Mouse (Mus musculus) thymus, postnatal 14 days (tissue): Measurements from ENCODE around the gene Nelfe.

Experiments used
- DNase-seq: peaks from one replicate; pipeline ENCODE4 v3.0.0; 2021

The Nelfe gene

GRCm38 (mm10) chr17:34847615-34848014 lies 2.6 kb upstream of the Nelfe start:
- no peak for DNase-seq

DNA sequence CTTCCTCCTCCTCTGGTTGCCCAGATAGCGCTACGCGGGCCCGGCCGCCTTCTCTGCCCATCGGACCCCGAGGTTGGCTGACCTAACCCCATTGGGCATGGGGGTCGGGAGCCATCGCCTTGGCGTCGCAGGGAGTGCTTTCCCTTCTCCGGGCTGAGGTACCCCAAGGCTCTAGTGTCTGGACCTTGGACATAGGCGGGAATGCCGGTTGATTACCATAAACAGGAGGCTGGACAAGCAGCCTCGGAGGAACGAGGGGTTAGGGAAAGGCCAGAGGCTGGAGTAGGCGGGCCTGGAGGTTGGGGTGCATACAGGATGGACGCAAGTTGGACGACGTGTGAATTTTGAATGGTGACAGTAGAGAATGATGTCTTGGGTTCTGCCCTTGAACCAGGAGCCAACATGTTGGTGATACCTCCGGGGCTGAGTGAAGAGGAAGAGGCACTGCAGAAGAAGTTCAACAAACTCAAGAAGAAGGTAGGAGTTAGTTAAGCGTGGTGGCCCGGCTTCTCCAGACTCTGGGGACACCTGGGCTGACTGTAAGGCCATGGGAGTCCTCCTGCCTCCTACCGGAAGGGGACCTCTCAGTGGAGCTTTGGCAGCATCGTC lies 430 bp downstream of the Nelfe start:
- peak; percentile 20 for DNase-seq

GRCm38 (mm10) chr17:34853511-34853910 lies 3.3 kb downstream of the Nelfe start:
- no peak for DNase-seq

DNA sequence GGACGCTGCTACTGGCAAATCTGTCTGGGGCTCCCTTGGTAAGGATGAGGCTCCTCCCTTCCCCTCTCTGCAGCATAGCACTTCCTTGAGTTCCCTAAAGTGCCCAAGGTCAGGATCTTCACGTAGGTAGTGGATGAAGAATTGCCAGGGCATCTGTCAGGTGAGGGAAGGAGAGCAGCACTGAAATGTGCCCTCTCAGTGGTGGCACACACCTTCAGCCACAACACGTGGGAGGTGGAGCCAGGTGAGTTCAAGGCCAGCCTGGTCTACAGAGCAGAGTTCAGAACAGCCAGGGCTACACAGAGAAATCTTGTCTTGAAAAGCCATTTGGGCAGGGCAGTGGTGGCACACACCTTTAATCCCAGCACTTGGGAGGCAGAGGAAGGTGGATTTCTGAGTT lies 4.6 kb downstream of the Nelfe start:
- no peak for DNase-seq

DNA sequence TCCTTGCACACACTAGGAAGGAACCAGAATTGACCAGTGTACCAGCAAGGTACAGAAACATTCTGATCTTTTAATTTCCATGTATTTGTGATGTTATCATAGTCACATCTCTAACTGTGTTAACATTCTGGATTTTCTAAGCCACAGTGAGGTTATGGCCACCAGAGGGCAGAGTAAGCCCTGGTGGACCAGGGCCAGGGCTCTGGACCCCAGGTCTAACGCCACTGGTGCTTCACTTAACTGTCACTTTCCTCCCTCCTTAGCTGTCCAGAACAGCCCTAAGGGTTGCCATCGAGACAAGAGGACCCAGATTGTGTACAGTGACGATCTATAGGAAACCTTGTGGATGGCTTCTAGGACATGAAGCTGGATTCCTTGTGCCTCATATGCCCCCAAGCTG lies 5.6 kb downstream of the Nelfe start:
- peak; percentile 53 for DNase-seq

- DNase-seq = no peak
Measured at GRCm38 (mm10) chr17:34858670-34859069, 8.5 kb downstream of the Nelfe start.

GRCm38 (mm10) chr17:34860514-34860913 lies 10.3 kb downstream of the Nelfe start:
- no peak for DNase-seq

DNA sequence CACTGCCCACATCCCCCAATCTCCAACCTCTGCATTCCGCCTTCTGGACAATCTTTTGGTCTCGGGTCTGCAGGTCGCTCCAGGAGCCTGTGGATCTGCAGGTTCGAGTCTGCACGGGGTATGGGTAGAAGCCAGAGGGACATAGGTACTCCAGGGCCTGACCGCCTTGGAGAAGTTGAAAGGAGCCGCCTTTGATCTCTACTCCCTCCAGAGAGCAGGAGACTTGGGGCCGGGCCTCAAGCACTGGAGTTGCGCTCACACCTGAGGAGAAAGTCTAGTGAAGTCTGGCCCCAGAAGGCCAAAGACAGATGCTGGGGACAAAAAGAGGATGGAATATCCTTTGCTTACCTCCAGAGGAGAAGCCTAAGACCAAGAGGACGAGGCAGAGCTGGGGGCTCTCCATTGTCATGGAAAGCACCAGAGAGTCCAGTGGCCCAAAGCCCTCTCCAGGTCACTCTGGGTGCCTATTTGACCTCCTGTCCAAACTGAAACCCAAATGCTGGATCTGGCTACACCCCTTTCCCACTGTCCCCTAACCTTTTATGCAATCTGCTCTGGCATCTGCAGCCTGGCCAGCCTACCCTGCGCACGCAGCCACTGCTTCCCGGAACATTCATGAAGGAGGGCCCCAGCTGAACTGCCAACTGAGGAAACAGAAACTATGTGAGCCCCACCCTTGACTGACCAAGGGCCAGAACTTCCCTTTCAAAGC lies 11.7 kb downstream of the Nelfe start:
- DNase-seq = no peak

DNA sequence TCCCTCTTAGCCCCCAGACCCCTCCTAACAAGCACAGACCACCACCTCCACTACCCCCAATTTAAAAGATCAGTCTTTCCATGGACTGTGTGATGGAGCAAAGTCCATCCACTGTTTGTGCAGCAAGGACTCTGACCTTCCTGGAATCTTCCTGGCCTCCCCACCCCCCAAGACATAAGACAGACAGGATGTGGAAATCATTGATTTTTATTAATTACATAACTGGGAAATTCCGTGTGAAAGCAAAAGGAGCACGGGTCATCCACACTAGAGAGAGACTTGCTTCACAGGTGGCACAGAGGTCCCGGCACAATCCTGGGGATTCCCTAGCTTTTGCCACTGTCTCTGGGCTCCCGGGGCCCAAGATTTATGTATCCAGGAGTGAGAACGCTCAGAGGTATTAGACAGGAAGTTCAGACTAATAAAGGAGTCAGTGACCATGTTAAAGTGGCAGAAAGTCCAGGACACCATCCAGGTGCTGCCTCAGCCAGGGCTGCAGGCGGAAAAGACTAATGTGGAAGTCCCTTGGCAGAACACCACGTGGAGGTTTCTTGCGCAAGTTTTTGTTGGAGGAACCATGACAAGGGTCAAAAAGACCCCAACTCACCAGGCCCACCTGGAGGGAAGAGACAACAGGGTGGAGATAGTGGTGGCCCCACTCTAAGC lies 12.4 kb downstream of the Nelfe start, which contains the start of gene Cfb:
Gene Cfb (minus strand): TSS at position 103 of the 666 bp plus-strand sequence.
- no peak for DNase-seq

DNA sequence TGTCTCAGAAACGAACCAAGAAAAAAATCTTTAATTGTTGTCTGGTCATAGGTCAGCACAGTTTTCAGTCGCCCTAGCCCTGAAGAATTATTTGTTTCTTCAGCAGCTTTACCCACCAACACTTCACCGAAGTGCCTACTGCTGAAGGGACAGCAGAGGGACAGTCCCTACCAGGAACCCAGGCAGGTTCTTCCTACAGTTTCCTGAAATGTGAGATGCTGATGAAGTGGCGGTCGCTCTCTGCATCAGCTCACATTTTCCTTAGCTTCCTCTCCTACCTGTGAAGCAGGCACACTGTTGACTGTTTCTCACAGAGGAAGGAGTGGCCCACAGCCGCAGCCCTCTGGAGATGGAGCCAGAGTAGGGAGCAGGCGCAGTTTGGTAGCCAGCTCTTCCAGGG lies 15.8 kb downstream of the Nelfe start:
- DNase-seq = no peak

DNA sequence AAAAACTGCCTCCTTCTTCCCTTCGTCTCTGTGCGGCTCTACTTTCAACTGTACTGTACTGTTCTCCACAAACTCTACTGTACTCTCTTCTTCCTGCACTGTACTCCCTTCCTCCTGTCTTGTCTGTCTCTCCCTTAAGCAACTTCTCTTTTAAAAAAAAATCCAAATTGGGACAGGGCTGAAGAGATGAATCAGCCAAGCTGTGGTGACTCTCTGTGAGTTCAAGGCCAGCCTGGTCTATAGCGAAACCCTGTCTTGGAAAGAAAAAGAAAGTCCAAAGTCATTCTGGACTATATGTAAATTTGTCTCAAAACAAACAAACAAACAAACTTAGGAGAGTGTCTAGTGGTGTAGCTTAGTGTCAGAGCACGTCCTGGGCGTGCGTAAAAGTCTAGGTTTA lies 24.1 kb downstream of the Nelfe start:
- DNase-seq = no peak

DNA sequence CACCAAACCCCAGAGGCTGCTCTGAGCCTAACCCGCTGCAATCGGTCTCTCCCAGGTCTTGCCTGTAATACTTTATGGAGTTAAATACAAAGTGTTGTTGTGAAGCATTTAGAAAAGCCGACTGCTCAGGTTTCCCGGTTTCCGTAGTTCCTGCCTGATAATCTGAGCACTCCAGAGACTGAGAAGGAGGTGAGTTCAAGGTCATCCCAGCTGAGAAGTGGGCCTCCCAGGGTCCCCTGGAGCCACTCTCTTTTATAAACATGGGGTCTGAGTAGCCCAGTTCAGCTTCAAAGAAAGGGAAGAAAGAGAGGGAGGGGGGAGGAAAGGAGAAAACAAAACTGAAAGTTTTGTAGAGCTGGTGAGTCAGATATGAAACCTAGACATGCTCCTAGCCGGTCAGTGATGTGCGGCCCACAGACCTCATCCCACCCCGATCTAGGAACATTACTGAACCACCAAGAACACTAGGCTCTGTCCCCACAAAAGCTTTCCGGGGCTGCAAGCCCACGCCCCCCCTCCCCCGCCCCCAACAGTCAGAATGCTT lies 29.2 kb downstream of the Nelfe start, which contains the start of gene Zbtb12:
Gene Zbtb12 (plus strand): TSS at position 148 of the 544 bp plus-strand sequence.
- no peak for DNase-seq

DNA sequence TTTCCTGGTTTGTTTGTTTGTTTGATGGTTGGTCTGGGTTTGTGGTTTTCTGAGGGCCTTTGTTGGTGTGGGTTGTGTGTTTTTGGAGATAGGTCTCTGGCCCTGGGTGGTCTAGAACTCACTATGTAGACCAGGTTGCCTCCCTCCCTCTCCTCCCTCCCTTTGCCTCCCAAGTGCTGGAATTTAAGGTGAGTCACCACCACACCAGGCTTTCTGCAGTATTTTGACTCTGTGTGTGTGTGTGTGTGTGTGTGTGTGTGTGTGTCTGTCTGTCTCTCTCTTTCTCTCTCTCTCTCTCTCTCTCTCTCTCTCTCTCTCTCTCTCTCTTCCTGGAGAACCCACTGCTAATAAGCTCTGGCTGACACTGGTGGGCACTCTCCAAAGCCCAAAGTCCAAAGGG lies 31.0 kb downstream of the Nelfe start:
- no peak for DNase-seq

- no peak for DNase-seq
Measured at GRCm38 (mm10) chr17:34881683-34882310, 31.6 kb downstream of the Nelfe start, which contains the start of gene Gm20547. TSS of gene Gm20547 (minus strand) at chr17:34882042.

DNA sequence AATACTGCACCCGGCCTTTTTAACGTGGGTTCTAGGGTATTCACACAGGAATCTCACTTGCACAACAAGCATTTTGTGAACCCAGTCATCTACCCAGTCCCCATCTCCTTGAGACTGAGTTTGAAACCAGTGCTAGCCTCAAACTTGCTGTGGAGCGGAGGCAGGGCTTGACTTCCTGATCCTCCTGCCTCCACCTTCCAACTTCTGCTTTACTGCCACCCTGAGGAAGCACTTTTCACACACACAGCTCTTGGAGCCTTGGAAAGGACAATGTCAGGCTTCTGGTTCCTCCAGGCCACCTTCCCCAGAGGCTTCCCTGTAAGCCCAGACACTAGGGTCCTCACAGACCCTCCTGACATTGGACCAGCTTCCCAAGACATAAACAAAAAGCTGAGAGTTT lies 33.1 kb downstream of the Nelfe start:
- DNase-seq = no peak

DNA sequence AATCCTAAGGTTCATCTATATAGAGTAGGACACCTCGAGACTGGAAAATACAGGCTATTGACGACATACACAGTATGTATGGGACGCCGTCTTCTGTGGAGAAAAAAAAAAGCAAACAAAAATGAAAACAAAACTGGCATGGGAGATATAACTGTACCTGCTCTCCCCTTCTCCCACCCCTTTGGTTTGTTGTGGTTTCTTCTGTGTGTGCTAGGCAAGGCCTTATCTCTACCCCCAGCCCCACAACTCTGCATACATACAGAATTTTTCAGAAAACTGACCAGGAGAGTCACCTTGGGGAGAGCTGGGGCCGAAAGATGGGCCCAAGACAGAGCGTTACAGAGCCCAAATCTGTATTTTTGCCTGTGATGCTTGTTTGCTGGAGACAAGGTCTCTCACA lies 34.5 kb downstream of the Nelfe start:
- no peak for DNase-seq

- DNase-seq = no peak
Measured at GRCm38 (mm10) chr17:34885615-34886014, 35.4 kb downstream of the Nelfe start.

DNA sequence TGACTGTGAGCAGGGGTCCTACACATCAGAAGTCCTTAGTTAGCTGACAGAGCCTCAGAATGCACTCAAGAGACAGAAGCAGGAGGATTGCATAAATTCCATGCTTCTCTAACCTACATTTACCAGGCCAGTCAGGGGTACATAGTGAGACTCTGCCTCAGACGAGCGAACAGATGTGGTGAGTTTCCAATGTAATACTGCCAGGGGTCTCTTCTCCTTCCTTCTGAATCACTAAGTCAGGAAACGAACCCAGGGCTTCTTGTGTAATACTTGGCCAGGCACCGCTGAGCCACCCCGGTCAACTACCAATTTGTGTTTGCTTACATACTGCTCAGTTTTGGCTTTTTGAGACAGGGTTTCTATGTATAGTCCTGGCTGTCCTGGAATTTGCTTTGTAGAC lies 37.8 kb downstream of the Nelfe start:
- no peak for DNase-seq

- no peak for DNase-seq
Measured at GRCm38 (mm10) chr17:34890074-34890743, 40.0 kb downstream of the Nelfe start.

DNA sequence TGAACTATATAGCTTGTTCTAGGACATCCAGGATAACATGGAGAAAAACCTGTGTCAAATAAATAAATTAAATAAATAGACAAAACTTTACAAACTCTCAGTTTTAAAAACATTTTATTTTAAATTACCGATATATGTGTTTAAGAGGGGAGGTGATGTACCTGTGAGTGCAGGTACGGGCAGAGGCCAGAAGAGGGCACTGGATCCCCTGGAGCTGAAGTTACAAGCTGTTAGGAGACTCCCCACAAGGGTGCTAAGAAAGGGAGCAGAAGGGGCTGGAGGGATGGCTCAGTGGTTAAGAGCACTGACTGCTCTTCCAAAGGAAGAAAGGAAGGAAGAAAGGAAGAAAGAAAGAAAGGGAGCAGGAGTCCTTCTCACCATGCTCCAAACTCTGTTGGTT lies 41.2 kb downstream of the Nelfe start:
- no peak for DNase-seq

DNA sequence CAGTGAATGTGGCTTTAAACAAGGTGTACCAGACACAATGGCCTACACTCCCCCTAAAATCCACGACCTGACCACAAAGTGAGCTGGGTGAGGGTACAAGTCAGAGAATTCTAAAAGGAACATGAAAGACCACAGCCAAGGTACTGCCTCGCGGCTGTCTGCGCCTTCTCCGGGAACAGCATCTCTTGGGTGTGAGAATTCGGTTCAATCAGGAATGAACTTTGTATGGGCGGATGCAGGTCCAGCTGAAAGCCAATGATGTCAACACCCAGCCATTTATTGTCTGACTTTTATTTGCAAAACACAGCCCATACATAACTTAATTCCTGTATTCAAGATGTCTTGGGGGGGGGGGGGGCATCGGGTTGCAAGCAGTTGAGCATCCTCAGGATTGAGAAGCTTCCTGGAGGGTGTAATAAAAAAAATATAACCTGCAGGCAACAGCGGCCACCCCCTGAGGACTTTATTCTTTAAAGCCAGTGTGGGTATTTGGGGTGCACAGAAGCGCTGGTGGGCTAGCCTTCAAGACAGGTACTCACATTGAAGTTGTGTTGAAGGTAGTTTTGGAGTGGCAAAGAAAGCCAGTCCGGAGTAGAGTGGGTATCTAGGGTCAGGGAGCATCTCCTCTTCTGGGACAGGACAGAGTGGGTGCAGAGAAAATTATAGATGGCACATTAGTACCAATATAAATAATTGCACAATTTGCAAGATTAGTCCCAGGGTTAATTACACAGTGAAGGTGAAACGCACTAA lies 43.1 kb downstream of the Nelfe start:
- DNase-seq = no peak

DNA sequence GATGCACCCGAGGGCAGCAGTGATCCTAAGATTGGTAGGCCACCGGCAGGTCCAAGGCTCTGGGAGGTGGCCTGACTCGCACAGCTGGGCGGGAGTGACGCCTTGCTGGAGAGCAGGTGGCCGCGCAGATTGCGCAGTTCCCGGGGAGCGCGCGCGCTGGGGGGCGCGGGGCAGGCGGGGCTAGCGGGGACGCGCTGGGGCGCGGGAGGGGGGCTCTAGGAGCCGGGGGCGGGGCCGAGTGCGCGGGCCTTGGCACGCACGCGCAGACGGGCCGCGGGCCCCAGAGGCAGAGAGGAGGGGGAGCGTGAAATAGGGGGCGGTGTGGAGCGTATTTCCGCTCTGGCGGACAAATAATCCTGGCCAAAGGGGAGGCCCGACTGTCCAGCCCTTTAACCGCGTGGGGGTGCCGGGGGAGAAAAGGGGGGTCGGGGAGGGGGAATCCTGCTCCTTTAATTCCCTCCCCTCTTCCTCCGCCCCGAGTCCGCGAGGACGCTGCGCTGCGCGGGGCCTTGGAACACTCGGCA lies 43.9 kb downstream of the Nelfe start:
- peak; percentile 95 for DNase-seq
